Mouse (Mus musculus): Measurements from ENCODE around the gene Yap1. TPM values are rescaled to one million over a fixed set of nuclear protein-coding genes. Genes with fewer than 3 reads are reported as not detected.
A peak's percentile ranks its signal among the peaks of the same experiment; 100 is the strongest.
"Not testable (repeated sequence)": the region's sequence is repeated elsewhere in the genome, so short reads cannot be mapped to it uniquely, and the experiment has no call there.

Gene Yap1
- polyA plus RNA-seq, 1 experiment from 2014 or later = 37.6 TPM

GRCm38 (mm10) chr9:7900965-7901364 lies 103.4 kb downstream of the Yap1 start:
- H3K27me3 ChIP-seq (ENCODE audit: control insufficient read depth, insufficient read depth, low read length) = no peaks in the 10 kb centered on the region
- no peak overlapping the region for H3K4me2 ChIP-seq (ENCODE audit: low read depth, low read length, severe bottlenecking)
- H3K36me3 ChIP-seq (ENCODE audit: control insufficient read depth, insufficient read depth, low read length) = no peaks in the 10 kb centered on the region
- H3K4me1 ChIP-seq (replicated peaks; ENCODE audit: control insufficient read depth, insufficient read depth, low read length) = no peaks in the 10 kb centered on the region
- WGBS = 87% methylated on average over 8 of the region's 8 CpGs
- no peak overlapping the region for H3K9ac ChIP-seq (ENCODE audit: low read length)
- no peaks in the 10 kb centered on the region for H3K9me3 ChIP-seq (ENCODE audit: control insufficient read depth, low read length)
- no peak overlapping the region for H3K27ac ChIP-seq (ENCODE audit: low read depth, low read length)
- DNase-seq (ENCODE audit: low spot score) = no peak
- no peak for ATAC-seq (replicated peaks; ENCODE audit: low FRiP score)
- H3K4me3 ChIP-seq (ENCODE audit: low read depth, low read length) = no peak overlapping the region

GRCm38 (mm10) chr9:7897502-7897901 lies 106.9 kb downstream of the Yap1 start:
- Histone ChIP-seq H3K27ac (ENCODE audit: low read depth, low read length) (no peak overlapping the region), H3K4me2 (ENCODE audit: low read depth, low read length, severe bottlenecking) (no peak overlapping the region), H3K27me3 (ENCODE audit: control insufficient read depth, insufficient read depth, low read length) (no peaks in the 10 kb centered on the region), H3K9me3 (ENCODE audit: control insufficient read depth, low read length) (no peaks in the 10 kb centered on the region), H3K4me1 (replicated peaks; ENCODE audit: control insufficient read depth, insufficient read depth, low read length) (no peaks in the 10 kb centered on the region), H3K36me3 (ENCODE audit: control insufficient read depth, insufficient read depth, low read length) (no peaks in the 10 kb centered on the region), H3K9ac (ENCODE audit: low read length) (no peak overlapping the region), H3K4me3 (ENCODE audit: low read depth, low read length) (no peak overlapping the region)
- 3% methylated on average over 3 of the region's 3 CpGs for WGBS
- peak; percentile 78 for ATAC-seq (replicated peaks; ENCODE audit: low FRiP score)
- DNase-seq (ENCODE audit: low spot score) = peak; percentile 66

GRCm38 (mm10) chr9:7891796-7892195 lies 112.6 kb downstream of the Yap1 start:
- H3K9ac ChIP-seq (ENCODE audit: low read length); H3K4me2 ChIP-seq (ENCODE audit: low read depth, low read length, severe bottlenecking); DNase-seq (ENCODE audit: low spot score); H3K27me3 ChIP-seq (ENCODE audit: control insufficient read depth, insufficient read depth, low read length); H3K36me3 ChIP-seq (ENCODE audit: control insufficient read depth, insufficient read depth, low read length); H3K9me3 ChIP-seq (ENCODE audit: control insufficient read depth, low read length); ATAC-seq (replicated peaks; ENCODE audit: low FRiP score); H3K4me3 ChIP-seq (ENCODE audit: low read depth, low read length); H3K27ac ChIP-seq (ENCODE audit: low read depth, low read length); H3K4me1 ChIP-seq (replicated peaks; ENCODE audit: control insufficient read depth, insufficient read depth, low read length): not testable (repeated sequence)
- 89% methylated on average over 1 of the region's 1 CpGs for WGBS

GRCm38 (mm10) chr9:7891177-7891576 lies 113.2 kb downstream of the Yap1 start:
- ATAC-seq (replicated peaks; ENCODE audit: low FRiP score) = no peak
- no peaks in the 10 kb centered on the region for H3K36me3 ChIP-seq (ENCODE audit: control insufficient read depth, insufficient read depth, low read length)
- DNase-seq (ENCODE audit: low spot score) = no peak
- H3K4me1 ChIP-seq (replicated peaks; ENCODE audit: control insufficient read depth, insufficient read depth, low read length) = no peaks in the 10 kb centered on the region
- H3K9me3 ChIP-seq (ENCODE audit: control insufficient read depth, low read length) = no peaks in the 10 kb centered on the region
- WGBS = 76% methylated on average over 1 of the region's 1 CpGs
- H3K9ac ChIP-seq (ENCODE audit: low read length) = no peak overlapping the region
- H3K4me2 ChIP-seq (ENCODE audit: low read depth, low read length, severe bottlenecking) = no peak overlapping the region
- H3K4me3 ChIP-seq (ENCODE audit: low read depth, low read length) = no peak overlapping the region
- no peaks in the 10 kb centered on the region for H3K27me3 ChIP-seq (ENCODE audit: control insufficient read depth, insufficient read depth, low read length)
- H3K27ac ChIP-seq (ENCODE audit: low read depth, low read length) = no peak overlapping the region

- H3K9ac ChIP-seq (ENCODE audit: low read length) = no peak overlapping the region
- H3K4me2 ChIP-seq (ENCODE audit: low read depth, low read length, severe bottlenecking) = no peak overlapping the region
- DNase-seq (ENCODE audit: low spot score) = no peak
- H3K27ac ChIP-seq (ENCODE audit: low read depth, low read length) = no peak overlapping the region
- WGBS = 94% methylated on average over 3 of the region's 3 CpGs
- no peaks in the 10 kb centered on the region for H3K27me3 ChIP-seq (ENCODE audit: control insufficient read depth, insufficient read depth, low read length)
- no peak overlapping the region for H3K4me3 ChIP-seq (ENCODE audit: low read depth, low read length)
- H3K36me3 ChIP-seq (ENCODE audit: control insufficient read depth, insufficient read depth, low read length) = no peaks in the 10 kb centered on the region
- no peaks in the 10 kb centered on the region; the same call in 1 of the 2 replicates for H3K9me3 ChIP-seq (ENCODE audit: control insufficient read depth, low read length)
- H3K4me1 ChIP-seq (replicated peaks; ENCODE audit: control insufficient read depth, insufficient read depth, low read length) = no peaks in the 10 kb centered on the region
- no peak for ATAC-seq (replicated peaks; ENCODE audit: low FRiP score)
Observed at GRCm38 (mm10) chr9:7884346-7884745, 120.0 kb downstream of the Yap1 start.

- Histone ChIP-seq H3K27ac (ENCODE audit: low read depth, low read length) (no peak overlapping the region), H3K27me3 (ENCODE audit: control insufficient read depth, insufficient read depth, low read length) (no peaks in the 10 kb centered on the region), H3K4me2 (ENCODE audit: low read depth, low read length, severe bottlenecking) (no peak overlapping the region), H3K9ac (ENCODE audit: low read length) (no peak overlapping the region), H3K36me3 (ENCODE audit: control insufficient read depth, insufficient read depth, low read length) (no peaks in the 10 kb centered on the region), H3K9me3 (ENCODE audit: control insufficient read depth, low read length) (no peaks in the 10 kb centered on the region; the same call in 1 of the 2 replicates), H3K4me3 (ENCODE audit: low read depth, low read length) (no peak overlapping the region), H3K4me1 (replicated peaks; ENCODE audit: control insufficient read depth, insufficient read depth, low read length) (no peaks in the 10 kb centered on the region)
- ATAC-seq (replicated peaks; ENCODE audit: low FRiP score) (no peak), DNase-seq (ENCODE audit: low spot score) (no peak)
- 86% methylated on average over 1 of the region's 1 CpGs for WGBS
Observed at GRCm38 (mm10) chr9:7882304-7882865, 122.0 kb downstream of the Yap1 start.

Other genes starting within 250 kb of the Yap1 start
- gene Tmem123, start 240.6 kb downstream of the Yap1 start, polyA plus RNA-seq (2014; fragmentation: Nextera tagmentation; extraction: Ambion mirVana) = 120 and 122 TPM in 2 replicates
- gene Birc2, start 167.5 kb downstream of the Yap1 start, polyA plus RNA-seq (2014; fragmentation: Nextera tagmentation; extraction: Ambion mirVana) = 45.6 and 47.7 TPM in 2 replicates
- 2.2 and 3.2 TPM in 2 replicates for gene Birc3, start 131.4 kb downstream of the Yap1 start, polyA plus RNA-seq (2014; fragmentation: Nextera tagmentation; extraction: Ambion mirVana)
- gene Cfap300, start 38.2 kb upstream of the Yap1 start, polyA plus RNA-seq (2014; fragmentation: Nextera tagmentation; extraction: Ambion mirVana) = 18.6 and 21.4 TPM in 2 replicates
- gene Cep126, start 129.7 kb upstream of the Yap1 start, polyA plus RNA-seq (2014; fragmentation: Nextera tagmentation; extraction: Ambion mirVana) = 4.6 and 5.4 TPM in 2 replicates

Data from forebrain, embryonic 11.5 days (tissue).